Mouse (Mus musculus) forebrain, postnatal 0 days (tissue): Measurements from ENCODE around the gene Hps3. TPM values are rescaled to one million over a fixed set of nuclear protein-coding genes. Genes with fewer than 3 reads are reported as not detected.
"Not testable (repeated sequence)": the region's sequence is repeated elsewhere in the genome, so short reads cannot be mapped to it uniquely, and the experiment has no call there.

ENCODE experiments used
- ATAC-seq: fragments of 200-750 bp; cut with Nextera tagmentation; 2 replicates; pipeline ENCODE4 v1.8.0; 2017; ENCODE audit warnings: mild to moderate bottlenecking, moderate library complexity
- DNase-seq: peaks from one replicate; pipeline ENCODE4 v3.0.0-alpha.2; 2015
- H3K27ac ChIP-seq: fragments of 300-500 bp; sonication (generic); 2 replicates; pipeline ENCODE4 v1.5.1; 2014; ENCODE audit warnings: low read depth, mild to moderate bottlenecking, antibody characterized with exemption, low read length, moderate library complexity, mixed read lengths
- H3K27me3 ChIP-seq: fragments of 300-500 bp; sonication (generic); 2 replicates; pipeline ENCODE4 v1.6.1; 2014; ENCODE audit warnings: mild to moderate bottlenecking, low read length, mixed read lengths; ENCODE audit not compliant: insufficient read depth
- H3K36me3 ChIP-seq: fragments of 300-500 bp; sonication (generic); 2 replicates; pipeline ENCODE4 v1.6.1; 2014; ENCODE audit warnings: mild to moderate bottlenecking, moderate library complexity; ENCODE audit not compliant: insufficient read depth
- H3K4me1 ChIP-seq: fragments of 300-500 bp; sonication (generic); 2 replicates; pipeline ENCODE4 v1.6.1; 2014; ENCODE audit warnings: antibody characterized with exemption; ENCODE audit not compliant: insufficient read depth
- H3K4me2 ChIP-seq: fragments of 300-500 bp; sonication (generic); 2 replicates; pipeline ENCODE4 v1.6.1; 2014; ENCODE audit warnings: low read depth, mild to moderate bottlenecking, moderate library complexity
- H3K4me3 ChIP-seq: fragments of 300-500 bp; sonication (generic); 2 replicates; pipeline ENCODE4 v1.5.1; 2014; ENCODE audit warnings: low read depth, low read length, mixed read lengths
- H3K9ac ChIP-seq: fragments of 300-500 bp; sonication (generic); 2 replicates; pipeline ENCODE4 v1.6.1; 2014; ENCODE audit warnings: mild to moderate bottlenecking
- H3K9me3 ChIP-seq: fragments of 300-500 bp; sonication (generic); 2 replicates; pipeline ENCODE4 v1.6.1; 2016; ENCODE audit warnings: low read length
- CTCF ChIP-seq: sonication (generic); IDR thresholded peaks from 2 replicates; pipeline ENCODE4 v1.5.1; 2016; ENCODE audit warnings: antibody characterized with exemption, control low read depth, low read depth
- WGBS: fragments of 180-500 bp; shearing (Covaris S2); extraction: QIAGEN DNeasy Blood & Tissue Kit; methylation state at CpG from one replicate; pipeline ENCODE4 v1.1.7; 2014; 5-methylcytosine and 5-hydroxymethylcytosine counted together
- polyA plus RNA-seq: library from polyadenylated mRNA; unstranded; fragments of >200 nt; fragmentation: Nextera tagmentation; extraction: Ambion mirVana; gene quantifications from 2 replicates; pipeline ENCODE4 v1.2.1, GENCODE M21; 2015
- total RNA-seq: library from RNA; depleted of rRNA; stranded (reverse); fragments of >200 nt; gene quantifications from 2 replicates; pipeline ENCODE4 v1.2.3, GENCODE M21; 2014

The Hps3 gene
- total and polyA plus RNA-seq, 2 experiments from 2014 or later, result 10.6 to 20.7 TPM

DNA sequence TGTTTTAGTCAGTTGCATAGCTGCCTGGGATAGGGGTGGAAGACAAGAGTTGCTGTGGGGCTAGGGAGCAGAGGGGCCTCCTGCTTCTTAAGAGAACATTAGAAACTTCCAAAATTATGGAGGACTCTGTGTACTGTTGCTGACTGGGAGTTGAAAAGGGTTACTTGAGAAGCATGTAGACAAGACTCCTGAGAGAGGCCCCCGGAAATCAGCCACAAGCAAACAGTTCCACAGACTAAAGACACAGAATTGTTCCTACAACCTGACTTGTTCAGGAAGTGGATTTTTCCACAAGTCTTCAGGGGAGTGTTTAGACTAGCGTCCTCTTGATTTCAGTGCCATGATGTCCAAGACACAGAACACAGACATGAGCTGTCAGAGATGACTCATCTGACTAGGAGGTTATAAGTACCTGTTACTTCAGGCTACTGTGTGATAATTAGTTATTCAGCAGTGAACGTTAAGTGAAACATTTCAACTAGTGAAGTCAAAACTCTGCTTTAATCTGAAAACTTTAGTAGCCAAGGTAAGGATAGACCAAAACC lies 74.5 kb downstream of the Hps3 start:
- Histone ChIP-seq H3K27me3 (no peaks in the 10 kb centered on the region), H3K4me1 (no peaks in the 10 kb centered on the region), H3K9ac (no peak overlapping the region), H3K4me2 (no peak overlapping the region), H3K36me3 (no peaks in the 10 kb centered on the region), H3K9me3 (no peaks in the 10 kb centered on the region), H3K4me3 (no peak overlapping the region), H3K27ac (no peak overlapping the region)
- ATAC-seq (no peak), DNase-seq (no peak)
- TF ChIP-seq CTCF, result no peak
- WGBS, result 69% methylated on average over 3 of the region's 3 CpGs

GRCm38 (mm10) chr3:19958983-19959382 lies 76.1 kb downstream of the Hps3 start:
- Histone ChIP-seq H3K4me3 (no peak overlapping the region), H3K36me3 (no peaks in the 10 kb centered on the region), H3K9me3 (no peaks in the 10 kb centered on the region), H3K27ac (no peak overlapping the region), H3K9ac (no peak overlapping the region), H3K27me3 (no peaks in the 10 kb centered on the region), H3K4me1 (no peaks in the 10 kb centered on the region), H3K4me2 (no peak overlapping the region)
- no peak for DNase-seq
- WGBS, result 78% methylated on average over 1 of the region's 1 CpGs
- no peak for ATAC-seq
- no peak for TF ChIP-seq CTCF

GRCm38 (mm10) chr3:19958031-19958430 lies 77.1 kb downstream of the Hps3 start:
- Histone ChIP-seq H3K36me3 (no peaks in the 10 kb centered on the region), H3K4me1 (no peaks in the 10 kb centered on the region), H3K4me2 (no peak overlapping the region), H3K27me3 (no peaks in the 10 kb centered on the region), H3K4me3 (no peak overlapping the region), H3K9ac (no peak overlapping the region), H3K9me3 (no peaks in the 10 kb centered on the region), H3K27ac (no peak overlapping the region)
- ATAC-seq, result no peak
- DNase-seq, result no peak
- TF ChIP-seq CTCF, result no peak

GRCm38 (mm10) chr3:19956885-19957284 lies 78.2 kb downstream of the Hps3 start, which contains the start of gene Cp:
Cp (plus strand) TSS chr3:19957054.
- DNase-seq (no peak), ATAC-seq (0 out of 2 replicates have a peak, but pooled peaks have one; percentile 36)
- Histone ChIP-seq H3K9me3 (no peaks in the 10 kb centered on the region), H3K27ac (no peak within 1 kb of the TSS), H3K4me1 (no peaks in the 10 kb centered on the region), H3K9ac (0 out of 2 replicates have a peak within 1 kb of the TSS, but pooled peaks have one; percentile 1), H3K36me3 (no peaks in the 10 kb centered on the region), H3K27me3 (no peaks in the 10 kb centered on the region), H3K4me2 (no peak within 1 kb of the TSS), H3K4me3 (no peak within 1 kb of the TSS)
- WGBS, result 22% methylated on average over 5 of the region's 5 CpGs
- no peak for TF ChIP-seq CTCF

DNA sequence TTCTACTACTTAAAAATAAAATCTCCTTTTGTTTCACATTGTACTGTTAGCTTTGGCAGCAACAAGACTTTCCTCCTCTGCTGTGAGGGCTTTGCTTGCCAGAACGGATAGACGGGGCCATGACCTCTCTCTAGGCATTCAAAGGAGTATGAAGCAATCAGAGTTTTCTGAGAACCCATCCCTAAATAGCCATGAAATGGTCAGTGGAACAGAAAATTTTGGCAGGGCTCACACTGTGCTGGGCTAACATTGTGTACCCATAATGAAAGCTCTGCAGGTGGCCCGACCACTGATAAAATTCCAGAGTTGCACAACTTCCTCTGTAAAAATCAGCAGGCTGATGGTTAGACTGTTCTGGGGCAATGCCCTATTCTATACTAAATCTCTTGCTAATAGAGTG lies 81.2 kb downstream of the Hps3 start:
- H3K4me3 ChIP-seq, result no peak overlapping the region
- no peaks in the 10 kb centered on the region for H3K9me3 ChIP-seq
- TF ChIP-seq CTCF, result no peak
- no peak overlapping the region for H3K9ac ChIP-seq
- no peaks in the 10 kb centered on the region for H3K27me3 ChIP-seq
- H3K36me3 ChIP-seq, result no peaks in the 10 kb centered on the region
- ATAC-seq, result peak; percentile 51; the same call in 1 of the 2 replicates
- DNase-seq, result peak; percentile 21
- WGBS, result 4% methylated on average over 3 of the region's 3 CpGs
- no peaks in the 10 kb centered on the region for H3K4me1 ChIP-seq
- H3K27ac ChIP-seq, result no peak overlapping the region
- no peak overlapping the region for H3K4me2 ChIP-seq

DNA sequence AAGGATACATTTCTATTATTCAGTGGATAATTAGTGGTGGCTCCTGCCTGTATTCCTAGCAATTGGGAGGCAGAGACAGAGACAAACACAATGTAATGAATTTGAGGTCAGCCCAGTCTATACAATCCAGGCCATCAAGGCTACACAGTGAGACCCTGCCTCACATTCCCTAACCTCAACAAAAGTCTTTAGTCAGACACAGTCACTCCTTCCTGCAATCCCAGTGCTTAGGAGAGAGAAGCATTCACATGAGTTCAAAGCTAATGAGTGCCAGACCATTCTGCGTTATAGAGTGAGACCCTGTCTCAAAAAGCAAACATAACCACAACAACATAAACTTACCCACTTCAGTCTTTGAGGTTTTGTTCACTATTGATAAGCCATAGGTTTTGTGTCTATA lies 81.7 kb downstream of the Hps3 start:
- no peaks in the 10 kb centered on the region for H3K4me1 ChIP-seq
- H3K4me3 ChIP-seq, result no peak overlapping the region
- WGBS, result 10% methylated on average over 1 of the region's 1 CpGs
- H3K9ac ChIP-seq, result no peak overlapping the region
- no peaks in the 10 kb centered on the region for H3K36me3 ChIP-seq
- no peak for DNase-seq
- no peaks in the 10 kb centered on the region for H3K9me3 ChIP-seq
- no peaks in the 10 kb centered on the region for H3K27me3 ChIP-seq
- H3K4me2 ChIP-seq, result no peak overlapping the region
- no peak for TF ChIP-seq CTCF
- no peak for ATAC-seq
- H3K27ac ChIP-seq, result no peak overlapping the region

GRCm38 (mm10) chr3:19949401-19949800 lies 85.7 kb downstream of the Hps3 start:
- H3K4me2 ChIP-seq, H3K36me3 ChIP-seq, H3K4me3 ChIP-seq, H3K27me3 ChIP-seq, ATAC-seq, DNase-seq, H3K9me3 ChIP-seq, H3K9ac ChIP-seq, H3K27ac ChIP-seq, H3K4me1 ChIP-seq: not testable (repeated sequence)
- 85% methylated on average over 1 of the region's 1 CpGs for WGBS
